Mouse (Mus musculus): ENCODE data around the gene Mmel1.

The Mmel1 gene

GRCm38 (mm10) chr4:154941831-154942230 is 72.4 kb downstream of the Mmel1 start:
- no peak for DNase-seq

- DNase-seq, result no peak
These were observed 73.4 kb downstream of the Mmel1 start for GRCm38 (mm10) chr4:154942632-154943322.

DNA sequence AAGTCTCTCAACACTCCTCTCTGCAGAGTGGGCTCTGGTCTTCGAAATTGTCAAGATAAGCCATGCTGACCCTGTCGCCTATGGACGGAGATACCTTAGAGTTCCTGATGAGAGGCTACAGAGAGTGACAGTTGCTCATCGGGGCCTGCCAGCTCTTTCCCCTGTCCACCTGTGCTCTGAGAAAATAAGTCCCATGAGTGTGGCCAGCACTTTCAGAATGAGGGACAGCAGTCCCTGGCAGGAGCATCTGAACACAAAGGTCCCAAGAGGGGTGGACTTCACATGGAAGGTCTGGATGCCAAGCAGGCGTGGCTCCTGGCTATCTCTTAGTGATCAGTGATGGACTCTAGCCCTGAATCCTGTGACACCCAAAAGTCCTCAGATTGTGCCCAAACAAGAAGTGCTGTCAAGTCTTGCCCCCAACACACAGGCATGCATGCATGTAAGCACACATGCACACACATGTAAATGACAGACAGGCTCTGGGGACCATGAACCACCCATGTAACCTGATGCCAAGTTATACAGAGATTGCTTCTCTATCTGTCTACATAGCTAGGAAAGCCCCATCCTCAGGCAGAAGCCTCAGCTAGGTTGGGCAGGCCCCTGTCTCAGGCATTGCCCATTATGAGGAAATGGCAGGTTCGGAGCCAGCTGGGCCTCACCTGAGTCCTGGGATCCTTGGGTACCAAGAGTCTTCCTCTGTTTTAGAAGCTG is 74.1 kb downstream of the Mmel1 start:
- no peak for DNase-seq

DNA sequence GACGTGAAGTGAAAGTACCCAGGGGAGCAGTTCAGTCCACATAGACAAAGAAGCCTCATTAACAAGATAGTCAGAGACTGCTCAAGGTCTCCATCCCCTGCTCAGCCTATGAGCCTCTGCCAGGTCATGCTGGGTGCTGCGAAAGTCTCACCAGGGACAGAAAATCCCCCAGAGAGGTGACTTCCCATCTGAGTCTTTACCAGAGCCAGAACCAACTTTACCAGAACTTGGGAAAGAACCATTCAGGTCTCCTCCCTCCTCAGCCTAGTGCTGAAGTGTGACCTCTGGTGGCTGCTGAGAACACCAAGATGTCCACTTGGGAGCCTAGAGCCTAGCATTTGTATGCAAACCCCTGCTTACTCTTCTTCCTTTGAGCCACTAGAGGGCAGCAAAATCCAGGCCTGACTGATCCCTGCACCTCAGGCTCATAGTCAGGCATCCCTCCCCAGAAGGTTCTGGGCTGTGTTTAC is 74.8 kb downstream of the Mmel1 start:
- DNase-seq, result peak; percentile 73 to 78
